Mouse (Mus musculus) lung, postnatal 0 days (tissue): ENCODE data around the gene Rdm1. TPM values are rescaled to one million over a fixed set of nuclear protein-coding genes. Genes with fewer than 3 reads are reported as not detected.

Source experiments
- ATAC-seq: fragments of 200-750 bp; cut with Nextera tagmentation; 2 replicates; pipeline ENCODE4 v1.8.0; 2017; ENCODE audit warnings: moderate library complexity
- DNase-seq: peaks from one replicate; pipeline ENCODE4 v3.0.0-alpha.2; 2016; ENCODE audit warnings: low spot score
- H3K27ac ChIP-seq: fragments of 300-500 bp; sonication (generic); 2 replicates; pipeline ENCODE4 v1.5.1; 2014; ENCODE audit warnings: antibody characterized with exemption, mild to moderate bottlenecking, low read length, mixed read lengths
- H3K27me3 ChIP-seq: fragments of 300-500 bp; sonication (generic); replicated peaks from 2 replicates; pipeline ENCODE4 v1.6.1; 2014; ENCODE audit warnings: low read length, mixed read lengths; ENCODE audit not compliant: insufficient read depth
- H3K36me3 ChIP-seq: fragments of 300-500 bp; sonication (generic); 2 replicates; pipeline ENCODE4 v1.6.1; 2014; ENCODE audit warnings: low read length, mixed read lengths; ENCODE audit not compliant: insufficient read depth
- H3K4me1 ChIP-seq: fragments of 300-500 bp; sonication (generic); 2 replicates; pipeline ENCODE4 v1.6.1; 2014; ENCODE audit warnings: antibody characterized with exemption, low read depth, low read length, mixed read lengths; ENCODE audit not compliant: insufficient read depth
- H3K4me2 ChIP-seq: fragments of 300-500 bp; sonication (generic); replicated peaks from 2 replicates; pipeline ENCODE4 v1.6.1; 2014; ENCODE audit warnings: low read depth, mild to moderate bottlenecking, low read length, moderate library complexity, mixed read lengths
- H3K4me3 ChIP-seq: fragments of 300-500 bp; sonication (generic); 2 replicates; pipeline ENCODE4 v1.5.1; 2014; ENCODE audit warnings: low read depth, low read length
- H3K9ac ChIP-seq: fragments of 300-500 bp; sonication (generic); replicated peaks from 2 replicates; pipeline ENCODE4 v1.6.1; 2014; ENCODE audit warnings: low read depth, mild to moderate bottlenecking
- H3K9me3 ChIP-seq: fragments of 300-500 bp; sonication (generic); 2 replicates; pipeline ENCODE4 v1.6.1; 2016; ENCODE audit warnings: low read length, mixed read lengths
- CTCF ChIP-seq: IDR thresholded peaks from 2 replicates; pipeline ENCODE4 v1.5.1; 2016; ENCODE audit warnings: antibody characterized with exemption, mild to moderate bottlenecking
- EP300 ChIP-seq: IDR thresholded peaks from 2 replicates; pipeline ENCODE4 v1.6.1; 2016; ENCODE audit warnings: antibody characterized with exemption, mild to moderate bottlenecking, control low read depth
- WGBS: fragments of 180-500 bp; shearing (Covaris S2); extraction: QIAGEN DNeasy Blood & Tissue Kit; methylation state at CpG from one replicate; pipeline ENCODE4 v1.1.7; 2014; 5-methylcytosine and 5-hydroxymethylcytosine counted together
- polyA plus RNA-seq: library from polyadenylated mRNA; unstranded; fragments of >200 nt; fragmentation: Nextera tagmentation; extraction: Ambion mirVana; gene quantifications from 2 replicates; pipeline ENCODE4 v1.2.1, GENCODE M21; 2015

Rdm1 gene
- polyA plus RNA-seq, 1 experiment from 2014 or later, result 20.1 TPM

GRCm38 (mm10) chr11:101663229-101664027, 36.4 kb downstream of the Rdm1 start:
- no peak overlapping the region for H3K27ac ChIP-seq
- no peaks in the 10 kb centered on the region for H3K9me3 ChIP-seq
- no peaks in the 10 kb centered on the region for H3K27me3 ChIP-seq
- DNase-seq (no peak), ATAC-seq (no peak)
- 34% methylated on average over 11 of the region's 11 CpGs for WGBS
- TF ChIP-seq CTCF (no peak), EP300 (no peak)
- no peak overlapping the region for H3K4me2 ChIP-seq
- peaks cover 5% of the 10 kb centered on the region; the same call in 1 of the 2 replicates for H3K4me1 ChIP-seq
- no peak overlapping the region for H3K4me3 ChIP-seq
- H3K36me3 ChIP-seq, result no peaks in the 10 kb centered on the region
- H3K9ac ChIP-seq, result no peak overlapping the region

GRCm38 (mm10) chr11:101664825-101665635, 38.0 kb downstream of the Rdm1 start, which contains the start of gene Arl4d:
TSS of gene Arl4d (plus strand) at chr11:101665541.
- no peaks in the 10 kb centered on the region for H3K36me3 ChIP-seq
- DNase-seq (peak; percentile 96), ATAC-seq (peak; percentile 87)
- no peaks in the 10 kb centered on the region for H3K27me3 ChIP-seq
- peak within 1 kb of the TSS; percentile 60 for H3K4me3 ChIP-seq
- no peaks in the 10 kb centered on the region for H3K9me3 ChIP-seq
- H3K9ac ChIP-seq, result peak within 1 kb of the TSS; percentile 63
- H3K4me1 ChIP-seq, result peaks cover 6% of the 10 kb centered on the region; the same call in 1 of the 2 replicates
- H3K4me2 ChIP-seq, result peak within 1 kb of the TSS; percentile 71
- 6% methylated on average over 34 of the region's 34 CpGs for WGBS
- TF ChIP-seq CTCF (peak; percentile 40), EP300 (peak; percentile 91)
- peak within 1 kb of the TSS; percentile 90 for H3K27ac ChIP-seq

GRCm38 (mm10) chr11:101665636-101665992, 38.6 kb downstream of the Rdm1 start:
- Histone ChIP-seq H3K4me1 (peaks cover 8% of the 10 kb centered on the region; the same call in 1 of the 2 replicates), H3K27ac (peak overlapping the region; percentile 82), H3K27me3 (no peaks in the 10 kb centered on the region), H3K9me3 (no peaks in the 10 kb centered on the region), H3K9ac (peak overlapping the region; percentile 63), H3K4me3 (peak overlapping the region; percentile 60), H3K36me3 (no peaks in the 10 kb centered on the region), H3K4me2 (peak overlapping the region; percentile 71)
- TF ChIP-seq CTCF, result no peak
- TF ChIP-seq EP300, result no peak
- WGBS, result 1% methylated on average over 23 of the region's 24 CpGs
- peak; percentile 45 for ATAC-seq
- DNase-seq, result no peak

GRCm38 (mm10) chr11:101666626-101667345, 39.8 kb downstream of the Rdm1 start:
- Histone ChIP-seq H3K4me2 (peak overlapping the region; percentile 71), H3K9ac (peak overlapping the region; percentile 63), H3K4me3 (peak overlapping the region; percentile 60), H3K27ac (peak overlapping the region; percentile 90; the same call in 1 of the 2 replicates), H3K9me3 (no peaks in the 10 kb centered on the region), H3K36me3 (no peaks in the 10 kb centered on the region), H3K4me1 (peaks cover 8% of the 10 kb centered on the region; the same call in 1 of the 2 replicates), H3K27me3 (no peaks in the 10 kb centered on the region)
- no peak for TF ChIP-seq EP300
- TF ChIP-seq CTCF, result no peak
- no peak for DNase-seq
- WGBS, result 60% methylated on average over 28 of the region's 28 CpGs
- ATAC-seq, result no peak

GRCm38 (mm10) chr11:101667871-101668532, 41.0 kb downstream of the Rdm1 start:
- H3K4me1 ChIP-seq, result peaks cover 8% of the 10 kb centered on the region; the same call in 1 of the 2 replicates
- H3K9me3 ChIP-seq, result no peaks in the 10 kb centered on the region
- no peaks in the 10 kb centered on the region for H3K36me3 ChIP-seq
- peak overlapping the region; percentile 60 for H3K4me3 ChIP-seq
- ATAC-seq (peak; percentile 17; the same call in 1 of the 2 replicates), DNase-seq (peak; percentile 70)
- TF ChIP-seq EP300, result no peak
- TF ChIP-seq CTCF, result no peak
- peak overlapping the region; percentile 90 for H3K27ac ChIP-seq
- WGBS, result 38% methylated on average over 14 of the region's 14 CpGs
- H3K27me3 ChIP-seq, result no peaks in the 10 kb centered on the region
- peak overlapping the region; percentile 16; the same call in 1 of the 2 replicates for H3K9ac ChIP-seq
- H3K4me2 ChIP-seq, result peak overlapping the region; percentile 71
